Mouse (Mus musculus) erythroid progenitor cell, adult 5-6 weeks (primary cell): ENCODE data around the gene Ddias. TPM values are rescaled to one million over a fixed set of nuclear protein-coding genes. Genes with fewer than 3 reads are reported as not detected.
A peak's percentile ranks its signal among the peaks of the same experiment; 100 is the strongest.

Source experiments
- ATAC-seq: replicated peaks from 2 replicates; pipeline ENCODE4 v1.8.0; 2016; ENCODE audit warnings: moderate number of reproducible peaks, mild to moderate bottlenecking, moderate TSS enrichment, inconsistent platforms; ENCODE audit not compliant: poor library complexity, low FRiP score, severe bottlenecking
- total RNA-seq, 2 experiments: library from RNA; stranded (forward) in 1 of 2; stranded (reverse) in 1 of 2; fragments of 150-400 nt in 1 of 2; fragments of 186-747, 209-891 nt in 1 of 2; gene quantifications; 2 replicates each; pipeline versions ENCODE4 v1.2.3 to v1.2.4; 2015 to 2017; ENCODE audit warnings: low replicate concordance in 2 of 2

The Ddias gene
- total RNA-seq, 2 experiments from 2014 or later = 24.4 to 32.3 TPM

- no peak for ATAC-seq
Observed at GRCm38 (mm10) chr7:92871596-92871995, 2.5 kb downstream of the Ddias start.

- ATAC-seq = no peak
Observed at GRCm38 (mm10) chr7:92870161-92870560, 3.9 kb downstream of the Ddias start.

- 0 out of 2 replicates have a peak, but pooled peaks have one; percentile 49 for ATAC-seq
Observed at GRCm38 (mm10) chr7:92866526-92866925, 7.5 kb downstream of the Ddias start.

GRCm38 (mm10) chr7:92848246-92848645, 25.8 kb downstream of the Ddias start:
- ATAC-seq = no peak

GRCm38 (mm10) chr7:92842254-92842653, 31.8 kb downstream of the Ddias start:
- ATAC-seq = no peak

- ATAC-seq = no peak
Observed at GRCm38 (mm10) chr7:92837907-92838306, 36.1 kb downstream of the Ddias start.

GRCm38 (mm10) chr7:92837226-92837625, 36.8 kb downstream of the Ddias start:
- no peak for ATAC-seq

- no peak for ATAC-seq
Observed at GRCm38 (mm10) chr7:92836447-92836846, 37.6 kb downstream of the Ddias start.

GRCm38 (mm10) chr7:92834391-92834790, 39.7 kb downstream of the Ddias start:
- no peak for ATAC-seq

- no peak for ATAC-seq
Observed at GRCm38 (mm10) chr7:92832395-92832794, 41.7 kb downstream of the Ddias start.

- no peak for ATAC-seq
Observed at GRCm38 (mm10) chr7:92827981-92828380, 46.1 kb downstream of the Ddias start.

- ATAC-seq = no peak
Observed at GRCm38 (mm10) chr7:92826248-92826647, 47.8 kb downstream of the Ddias start.

- 0 out of 2 replicates have a peak, but pooled peaks have one; percentile 17 for ATAC-seq
Observed at GRCm38 (mm10) chr7:92822409-92823101, 51.5 kb downstream of the Ddias start.

- no peak for ATAC-seq
Observed at GRCm38 (mm10) chr7:92821871-92822270, 52.2 kb downstream of the Ddias start.

GRCm38 (mm10) chr7:92820941-92821465, 53.0 kb downstream of the Ddias start:
- ATAC-seq = no peak

GRCm38 (mm10) chr7:92820410-92820809, 53.6 kb downstream of the Ddias start:
- ATAC-seq = no peak

GRCm38 (mm10) chr7:92819656-92820055, 54.4 kb downstream of the Ddias start:
- ATAC-seq = no peak

GRCm38 (mm10) chr7:92817886-92818285, 56.2 kb downstream of the Ddias start:
- no peak for ATAC-seq

GRCm38 (mm10) chr7:92817242-92817641, 56.8 kb downstream of the Ddias start:
- no peak for ATAC-seq

- no peak for ATAC-seq
Observed at GRCm38 (mm10) chr7:92811667-92812279, 62.3 kb downstream of the Ddias start.
